Mouse (Mus musculus): Measurements from ENCODE around the gene Ifrd1. TPM values are rescaled to one million over a fixed set of nuclear protein-coding genes. Genes with fewer than 3 reads are reported as not detected.

The Ifrd1 gene
- polyA plus RNA-seq, 1 experiment from 2014 or later: 93.7 TPM

DNA sequence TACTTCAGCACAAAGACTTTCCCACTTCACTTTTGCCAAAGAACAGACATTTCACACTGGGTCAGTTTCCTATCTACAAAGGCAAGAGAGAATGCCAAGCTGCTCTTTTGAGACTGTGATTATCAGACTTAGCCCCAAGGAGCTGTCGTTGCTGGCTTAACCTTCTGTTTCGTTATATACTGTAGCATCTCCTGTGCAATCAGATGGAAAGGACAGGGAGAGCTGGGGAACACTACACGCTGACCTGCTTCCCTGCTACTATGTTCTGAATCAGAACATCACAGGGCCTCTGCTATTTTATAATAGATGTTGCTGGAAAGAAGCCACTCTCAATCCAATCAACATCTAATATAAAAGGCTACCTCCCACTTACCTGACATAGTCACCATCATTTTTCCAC lies 39.3 kb downstream of the Ifrd1 start:
- no peak overlapping the region for H3K9ac ChIP-seq (ENCODE audit: low read length)
- H3K27ac ChIP-seq (replicated peaks in 1 of 2; ENCODE audit: control insufficient read depth in 1 of 2, insufficient read depth in 1 of 2, low read depth in 2 of 2, low read length in 2 of 2): no peak overlapping the region
- H3K4me3 ChIP-seq (ENCODE audit: control insufficient read depth in 1 of 2, insufficient read depth in 1 of 2, low read depth in 1 of 2, low read length in 2 of 2): no peak overlapping the region
- WGBS: 81% methylated on average over 3 of the region's 3 CpGs
- no peaks in the 10 kb centered on the region for H3K4me1 ChIP-seq (ENCODE audit: control insufficient read depth in 2 of 2, insufficient read depth in 2 of 2, low read length in 2 of 2)
- ATAC-seq (ENCODE audit: insufficient number of reproducible peaks, insufficient read depth, low FRiP score, low read depth): no peak
- no peak overlapping the region for H3K4me2 ChIP-seq (ENCODE audit: low read length)
- H3K36me3 ChIP-seq (ENCODE audit: control insufficient read depth, insufficient read depth, low read length): peaks cover 93% of the 10 kb centered on the region
- H3K9me3 ChIP-seq (ENCODE audit: control insufficient read depth, low read length): no peaks in the 10 kb centered on the region
- H3K27me3 ChIP-seq (ENCODE audit: control insufficient read depth, insufficient read depth, low read length): no peaks in the 10 kb centered on the region

DNA sequence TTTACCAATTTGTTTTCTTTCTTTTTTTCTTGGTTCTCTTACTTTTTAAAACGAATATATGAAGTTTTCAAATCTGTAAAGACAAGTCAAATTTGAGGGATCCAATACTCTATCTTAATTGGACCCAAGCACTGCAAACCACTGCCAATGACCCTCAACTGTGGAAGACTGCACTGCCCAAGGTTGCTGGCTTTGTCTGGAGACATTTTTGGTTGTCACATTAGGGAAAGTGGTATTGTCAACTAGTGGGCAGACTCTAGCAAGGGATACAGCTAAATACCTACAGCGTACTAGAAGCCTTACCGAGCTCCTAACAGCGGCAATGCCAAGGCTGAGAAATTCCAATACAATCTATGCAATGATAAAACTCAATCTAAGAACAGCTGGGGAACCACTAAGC lies 40.4 kb downstream of the Ifrd1 start:
- Histone ChIP-seq H3K27ac (replicated peaks in 1 of 2; ENCODE audit: control insufficient read depth in 1 of 2, insufficient read depth in 1 of 2, low read depth in 2 of 2, low read length in 2 of 2) (no peak overlapping the region), H3K4me1 (ENCODE audit: control insufficient read depth in 2 of 2, insufficient read depth in 2 of 2, low read length in 2 of 2) (no peaks in the 10 kb centered on the region), H3K9me3 (ENCODE audit: control insufficient read depth, low read length) (no peaks in the 10 kb centered on the region), H3K36me3 (ENCODE audit: control insufficient read depth, insufficient read depth, low read length) (peaks cover 93% of the 10 kb centered on the region), H3K9ac (ENCODE audit: low read length) (no peak overlapping the region), H3K4me3 (ENCODE audit: control insufficient read depth in 1 of 2, insufficient read depth in 1 of 2, low read depth in 1 of 2, low read length in 2 of 2) (no peak overlapping the region), H3K4me2 (ENCODE audit: low read length) (no peak overlapping the region), H3K27me3 (ENCODE audit: control insufficient read depth, insufficient read depth, low read length) (no peaks in the 10 kb centered on the region)
- WGBS: 81% methylated on average over 4 of the region's 4 CpGs
- ATAC-seq (ENCODE audit: insufficient number of reproducible peaks, insufficient read depth, low FRiP score, low read depth): no peak

DNA sequence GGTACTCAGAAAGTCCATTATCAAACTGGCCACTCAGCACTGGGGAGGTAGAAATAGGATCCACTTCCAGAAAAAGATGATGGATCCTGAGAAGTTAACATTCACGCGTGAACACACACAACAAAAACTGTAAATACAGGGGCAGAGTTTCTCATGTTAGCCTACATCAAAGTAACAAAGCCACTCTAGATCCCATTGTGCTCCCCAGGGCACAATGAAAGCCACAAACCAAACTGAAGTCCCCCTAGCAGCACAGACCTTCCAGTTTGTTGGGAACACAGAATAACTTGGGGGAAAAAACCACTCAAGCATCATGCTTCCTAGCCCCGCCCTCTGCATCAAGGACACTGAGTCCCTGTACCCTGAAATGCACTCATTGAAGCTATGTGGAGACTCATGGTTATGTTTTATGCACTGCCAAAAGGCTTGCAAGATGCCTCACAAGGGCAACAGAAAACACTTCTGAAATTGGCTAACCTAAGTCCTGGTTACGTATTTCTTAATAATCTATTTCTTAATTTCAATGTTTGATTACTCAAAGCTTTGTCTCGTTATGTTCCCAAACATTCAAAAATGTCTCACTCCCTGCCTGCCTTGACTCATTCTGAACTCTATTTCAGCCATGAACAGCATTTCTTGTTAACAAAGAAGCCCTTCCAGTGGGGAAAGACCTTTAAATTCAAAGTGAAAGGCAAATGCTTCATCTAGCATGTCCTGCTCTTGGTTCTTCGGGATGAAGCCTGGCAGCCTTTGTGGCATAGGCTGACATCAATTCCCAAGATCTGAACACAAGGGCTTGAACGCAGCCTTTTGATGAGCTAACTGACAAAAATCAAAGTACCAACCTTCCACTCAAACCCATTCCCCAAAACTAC lies 45.9 kb downstream of the Ifrd1 start:
- no peak for ATAC-seq (ENCODE audit: insufficient number of reproducible peaks, insufficient read depth, low FRiP score, low read depth)
- Histone ChIP-seq H3K9ac (ENCODE audit: low read length) (no peak overlapping the region), H3K36me3 (ENCODE audit: control insufficient read depth, insufficient read depth, low read length) (peaks cover 68% of the 10 kb centered on the region), H3K9me3 (ENCODE audit: control insufficient read depth, low read length) (no peaks in the 10 kb centered on the region), H3K4me1 (ENCODE audit: control insufficient read depth in 2 of 2, insufficient read depth in 2 of 2, low read length in 2 of 2) (0 out of 4 replicates have a peak, but pooled peaks cover 0 to 3% of the 10 kb centered on the region in 2 experiments), H3K4me3 (ENCODE audit: control insufficient read depth in 1 of 2, insufficient read depth in 1 of 2, low read depth in 1 of 2, low read length in 2 of 2) (no peak overlapping the region), H3K27ac (replicated peaks in 1 of 2; ENCODE audit: control insufficient read depth in 1 of 2, insufficient read depth in 1 of 2, low read depth in 2 of 2, low read length in 2 of 2) (no peak overlapping the region), H3K4me2 (ENCODE audit: low read length) (no peak overlapping the region), H3K27me3 (ENCODE audit: control insufficient read depth, insufficient read depth, low read length) (no peaks in the 10 kb centered on the region)
- WGBS: 89% methylated on average over 7 of the region's 7 CpGs

DNA sequence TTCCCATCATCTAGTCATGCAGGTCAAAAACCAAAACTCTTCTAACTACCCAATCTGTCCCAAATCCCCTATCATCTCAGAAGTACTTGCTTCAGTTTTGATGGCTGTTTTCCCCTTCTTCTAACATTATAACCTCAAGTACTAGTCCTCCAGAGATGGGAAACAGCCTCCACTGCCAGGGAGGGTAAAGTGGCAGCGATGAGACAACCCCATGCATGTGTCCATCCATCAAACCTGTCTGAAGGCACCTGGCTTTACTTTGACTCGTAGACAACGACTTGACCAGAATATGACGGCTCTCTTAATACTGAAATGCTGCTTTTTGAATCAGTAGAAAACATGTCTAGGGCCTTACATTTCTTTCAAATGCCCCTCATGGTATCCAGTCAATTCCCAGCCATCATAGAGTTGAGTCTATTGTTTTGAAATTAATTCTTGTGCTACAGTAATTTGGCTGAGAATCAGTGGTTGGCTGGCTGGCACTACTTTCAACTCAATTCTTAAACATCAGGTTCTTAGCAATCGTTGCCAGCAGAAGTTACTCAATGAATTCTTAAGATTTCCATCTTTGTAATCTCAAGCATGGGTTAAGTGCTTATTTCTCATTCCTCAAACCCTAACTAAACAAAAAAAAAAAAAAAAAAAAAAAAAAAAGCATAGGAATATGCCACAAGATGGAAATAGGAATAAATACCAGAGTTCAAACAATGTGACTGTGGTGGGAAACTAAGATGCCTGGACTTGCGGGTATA lies 47.6 kb downstream of the Ifrd1 start:
- Histone ChIP-seq H3K9me3 (ENCODE audit: control insufficient read depth, low read length) (no peaks in the 10 kb centered on the region), H3K36me3 (ENCODE audit: control insufficient read depth, insufficient read depth, low read length) (peaks cover 50% of the 10 kb centered on the region), H3K9ac (ENCODE audit: low read length) (no peak overlapping the region), H3K27ac (replicated peaks in 1 of 2; ENCODE audit: control insufficient read depth in 1 of 2, insufficient read depth in 1 of 2, low read depth in 2 of 2, low read length in 2 of 2) (no peak overlapping the region), H3K4me2 (ENCODE audit: low read length) (0 out of 2 replicates have a peak overlapping the region, but pooled peaks have one; percentile 62), H3K4me3 (ENCODE audit: control insufficient read depth in 1 of 2, insufficient read depth in 1 of 2, low read depth in 1 of 2, low read length in 2 of 2) (no peak overlapping the region), H3K4me1 (ENCODE audit: control insufficient read depth in 2 of 2, insufficient read depth in 2 of 2, low read length in 2 of 2) (0 out of 4 replicates have a peak, but pooled peaks cover 0 to 4% of the 10 kb centered on the region in 2 experiments), H3K27me3 (ENCODE audit: control insufficient read depth, insufficient read depth, low read length) (no peaks in the 10 kb centered on the region)
- WGBS: 87% methylated on average over 6 of the region's 6 CpGs
- ATAC-seq (ENCODE audit: insufficient number of reproducible peaks, insufficient read depth, low FRiP score, low read depth): no peak

DNA sequence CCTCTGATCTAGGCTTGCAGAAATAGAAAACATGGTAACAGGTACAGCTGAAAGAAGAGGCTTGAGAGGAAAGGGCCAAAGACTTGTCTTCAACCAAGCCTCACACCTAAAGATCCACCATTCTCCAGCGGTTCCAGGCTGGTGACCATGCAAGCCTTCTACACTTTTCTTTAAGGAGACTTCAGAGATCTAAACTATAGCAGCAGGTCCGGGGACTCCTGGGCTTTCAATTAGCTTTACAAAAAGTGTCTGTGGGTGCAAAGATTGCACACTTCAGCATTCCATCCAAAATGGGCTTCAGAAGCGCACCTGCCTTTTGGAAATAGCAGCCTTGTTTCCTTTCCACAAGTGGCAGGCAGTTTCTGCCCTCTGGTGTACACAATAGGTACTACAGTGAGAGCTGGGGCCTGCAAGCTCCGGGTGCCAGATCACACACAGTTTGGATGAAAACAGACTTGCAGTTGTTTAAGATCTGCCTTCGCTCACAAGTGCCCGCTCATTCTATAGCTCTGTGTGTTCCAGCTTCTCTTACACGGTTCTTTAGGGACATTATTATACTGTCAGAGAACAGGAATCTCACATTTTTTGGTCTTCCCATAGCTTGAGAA lies 48.4 kb downstream of the Ifrd1 start:
- Histone ChIP-seq H3K36me3 (ENCODE audit: control insufficient read depth, insufficient read depth, low read length) (peaks cover 43% of the 10 kb centered on the region), H3K4me2 (ENCODE audit: low read length) (peak overlapping the region; percentile 62), H3K27ac (replicated peaks in 1 of 2; ENCODE audit: control insufficient read depth in 1 of 2, insufficient read depth in 1 of 2, low read depth in 2 of 2, low read length in 2 of 2) (peak overlapping the region; percentile 94 to 98; a peak in 3 of 4 replicates), H3K4me1 (ENCODE audit: control insufficient read depth in 2 of 2, insufficient read depth in 2 of 2, low read length in 2 of 2) (0 out of 4 replicates have a peak, but pooled peaks cover 0 to 4% of the 10 kb centered on the region in 2 experiments), H3K27me3 (ENCODE audit: control insufficient read depth, insufficient read depth, low read length) (no peaks in the 10 kb centered on the region), H3K9me3 (ENCODE audit: control insufficient read depth, low read length) (no peaks in the 10 kb centered on the region), H3K9ac (ENCODE audit: low read length) (peak overlapping the region; percentile 81), H3K4me3 (ENCODE audit: control insufficient read depth in 1 of 2, insufficient read depth in 1 of 2, low read depth in 1 of 2, low read length in 2 of 2) (peak overlapping the region in 1 of 2 experiments; percentile 42; a peak in 2 of 4 replicates)
- no peak; the same call in 1 of the 2 replicates for ATAC-seq (ENCODE audit: insufficient number of reproducible peaks, insufficient read depth, low FRiP score, low read depth)
- 33% methylated on average over 7 of the region's 7 CpGs for WGBS

DNA sequence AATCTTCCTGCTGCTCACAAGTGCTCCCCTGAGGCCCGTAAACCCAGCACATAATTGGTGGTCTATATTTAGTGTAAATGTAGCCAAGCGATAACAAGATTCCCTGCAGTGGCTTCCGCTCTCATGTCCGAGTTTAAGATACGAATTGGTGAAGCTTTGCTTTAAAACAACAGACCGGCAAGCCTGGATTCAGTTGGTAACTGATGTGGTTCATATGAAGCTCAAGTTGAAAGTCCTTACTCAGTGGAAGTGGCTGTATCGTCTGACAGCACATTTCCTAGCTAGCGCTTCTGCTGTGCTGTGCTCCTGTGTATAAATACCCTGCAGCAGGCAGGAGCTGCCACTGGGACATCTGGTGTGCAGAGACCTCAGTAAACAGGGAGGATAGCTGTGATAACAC lies 49.0 kb downstream of the Ifrd1 start, which contains the start of gene Lsmem1:
Gene Lsmem1, minus strand, starts transcription at position 189 of the 400 bp plus-strand sequence.
- H3K4me2 ChIP-seq (ENCODE audit: low read length): peak within 1 kb of the TSS; percentile 62
- peak within 1 kb of the TSS; percentile 81 for H3K9ac ChIP-seq (ENCODE audit: low read length)
- no peaks in the 10 kb centered on the region for H3K9me3 ChIP-seq (ENCODE audit: control insufficient read depth, low read length)
- H3K27ac ChIP-seq (replicated peaks in 1 of 2; ENCODE audit: control insufficient read depth in 1 of 2, insufficient read depth in 1 of 2, low read depth in 2 of 2, low read length in 2 of 2): peak within 1 kb of the TSS; percentile 94 to 98
- H3K4me1 ChIP-seq (ENCODE audit: control insufficient read depth in 2 of 2, insufficient read depth in 2 of 2, low read length in 2 of 2): 0 out of 4 replicates have a peak, but pooled peaks cover 0 to 4% of the 10 kb centered on the region in 2 experiments
- 23% methylated on average over 8 of the region's 8 CpGs for WGBS
- no peaks in the 10 kb centered on the region for H3K27me3 ChIP-seq (ENCODE audit: control insufficient read depth, insufficient read depth, low read length)
- 0 out of 2 replicates have a peak, but pooled peaks have one; percentile 49 for ATAC-seq (ENCODE audit: insufficient number of reproducible peaks, insufficient read depth, low FRiP score, low read depth)
- H3K36me3 ChIP-seq (ENCODE audit: control insufficient read depth, insufficient read depth, low read length): peaks cover 37% of the 10 kb centered on the region
- peak within 1 kb of the TSS; percentile 42 to 53 for H3K4me3 ChIP-seq (ENCODE audit: control insufficient read depth in 1 of 2, insufficient read depth in 1 of 2, low read depth in 1 of 2, low read length in 2 of 2)

DNA sequence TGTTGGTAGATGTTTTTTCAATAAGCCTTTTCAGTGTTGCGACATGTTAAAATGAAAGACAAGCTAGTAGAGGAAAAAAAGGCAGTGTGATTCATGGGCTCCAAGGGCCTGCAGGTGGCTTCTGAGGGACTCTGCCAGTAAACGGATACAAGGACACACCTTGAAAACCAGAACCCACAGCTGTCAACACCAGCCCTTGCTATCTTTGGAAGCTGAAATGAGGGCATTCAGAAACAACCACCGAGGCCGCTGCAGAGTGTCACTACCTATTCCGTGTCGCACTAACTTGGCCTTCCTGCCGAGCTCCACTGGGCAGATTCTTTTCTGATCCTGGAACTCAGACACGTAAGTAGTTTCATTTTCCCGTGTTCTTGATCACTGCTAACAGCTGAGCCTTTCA lies 49.9 kb downstream of the Ifrd1 start:
- H3K4me2 ChIP-seq (ENCODE audit: low read length): peak overlapping the region; percentile 62
- no peaks in the 10 kb centered on the region for H3K27me3 ChIP-seq (ENCODE audit: control insufficient read depth, insufficient read depth, low read length)
- no peaks in the 10 kb centered on the region for H3K9me3 ChIP-seq (ENCODE audit: control insufficient read depth, low read length)
- H3K4me3 ChIP-seq (ENCODE audit: control insufficient read depth in 1 of 2, insufficient read depth in 1 of 2, low read depth in 1 of 2, low read length in 2 of 2): peak overlapping the region; percentile 42 to 53
- H3K9ac ChIP-seq (ENCODE audit: low read length): peak overlapping the region; percentile 81
- peak; percentile 52 for ATAC-seq (ENCODE audit: insufficient number of reproducible peaks, insufficient read depth, low FRiP score, low read depth)
- peak overlapping the region; percentile 94 to 98 for H3K27ac ChIP-seq (replicated peaks in 1 of 2; ENCODE audit: control insufficient read depth in 1 of 2, insufficient read depth in 1 of 2, low read depth in 2 of 2, low read length in 2 of 2)
- 16% methylated on average over 9 of the region's 9 CpGs for WGBS
- 0 out of 4 replicates have a peak, but pooled peaks cover 0 to 4% of the 10 kb centered on the region in 2 experiments for H3K4me1 ChIP-seq (ENCODE audit: control insufficient read depth in 2 of 2, insufficient read depth in 2 of 2, low read length in 2 of 2)
- H3K36me3 ChIP-seq (ENCODE audit: control insufficient read depth, insufficient read depth, low read length): peaks cover 28% of the 10 kb centered on the region
